Mouse (Mus musculus) frontal cortex, postnatal 36 days (tissue): ENCODE measurements around the gene Tnfaip8l2.
"Not testable (repeated sequence)": the region's sequence is repeated elsewhere in the genome, so short reads cannot be mapped to it uniquely, and the experiment has no call there.

Source experiments
- DNase-seq, 2 experiments: peaks; one replicate each; pipeline ENCODE4 v3.0.0; 2022; ENCODE audit warnings: low spot score in 2 of 2

The Tnfaip8l2 gene

DNA sequence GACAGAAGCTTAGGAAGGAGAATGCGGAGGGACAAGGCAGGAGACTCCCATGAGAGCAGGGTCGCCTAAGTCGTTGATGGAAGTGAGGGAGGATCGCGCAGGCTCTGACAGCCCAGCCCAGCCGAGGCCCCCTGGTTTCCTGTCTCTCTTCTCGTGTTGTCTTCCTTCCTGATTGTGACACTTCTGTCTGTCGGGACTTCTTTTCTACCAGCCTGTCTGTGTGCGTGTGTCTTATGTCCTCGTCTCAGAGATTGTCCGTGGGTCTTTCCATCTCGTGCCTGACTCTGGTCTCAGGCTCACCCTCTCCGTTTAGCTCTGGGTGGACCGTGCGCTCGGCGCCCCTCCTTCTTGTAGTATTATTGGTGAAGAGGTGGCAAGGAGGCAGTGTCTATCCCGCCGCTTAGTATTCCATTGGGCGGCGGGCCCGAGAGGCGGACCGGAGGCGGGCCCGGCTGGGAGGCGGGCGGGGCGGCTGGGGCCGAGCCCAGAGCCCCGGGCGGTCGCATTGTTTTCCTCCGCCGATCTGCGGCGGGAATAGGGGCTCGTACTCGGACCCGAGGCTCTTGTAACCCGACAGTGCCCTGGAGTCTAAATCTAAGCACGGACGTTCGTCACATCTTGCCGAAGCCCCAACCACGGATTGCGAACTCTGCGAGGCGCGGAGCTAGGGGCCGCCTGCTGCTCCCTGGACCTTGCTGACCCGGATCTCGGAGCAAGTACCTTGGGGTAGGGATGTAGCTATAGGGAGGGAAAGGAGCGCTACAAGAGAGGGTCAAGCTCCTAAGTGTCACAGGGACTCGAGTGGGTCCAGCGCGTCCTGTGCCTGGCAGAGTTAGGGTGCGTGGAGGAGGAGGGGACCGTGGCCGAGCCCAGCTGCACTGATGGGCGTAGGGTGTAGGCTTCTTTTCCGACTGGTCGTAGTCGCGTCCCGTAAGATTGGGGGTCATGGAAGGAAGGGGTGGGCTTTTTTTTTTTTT, 18.1 kb upstream of the Tnfaip8l2 start, which contains the start of gene Sema6c:
TSS of gene Sema6c (plus strand) at position 471 of the 977 bp plus-strand sequence.
- peak; percentile 83 to 86 for DNase-seq

- no peak for DNase-seq
These were observed 17.4 kb upstream of the Tnfaip8l2 start for GRCm38 (mm10) chr3:95159511-95159986.

DNA sequence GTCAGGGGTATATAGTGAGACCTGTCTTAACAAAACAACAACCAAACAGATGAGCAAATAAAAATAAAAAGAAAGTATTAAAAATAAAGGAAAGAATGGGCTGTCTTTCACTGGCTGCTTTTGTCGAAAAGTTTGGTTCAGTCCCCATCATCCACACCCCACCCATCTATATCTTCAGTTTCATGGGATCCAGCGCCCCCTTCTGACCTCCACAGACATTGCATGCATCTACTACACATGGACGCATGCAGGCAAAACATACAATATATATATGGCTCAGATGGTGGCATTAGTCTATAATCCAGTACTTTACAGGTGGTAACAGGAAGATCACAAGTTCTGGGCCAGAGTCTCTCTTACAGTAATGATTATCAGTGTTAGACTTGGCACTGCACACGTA, 11.7 kb upstream of the Tnfaip8l2 start:
- peak in 1 of 2 experiments; percentile 24 for DNase-seq

DNA sequence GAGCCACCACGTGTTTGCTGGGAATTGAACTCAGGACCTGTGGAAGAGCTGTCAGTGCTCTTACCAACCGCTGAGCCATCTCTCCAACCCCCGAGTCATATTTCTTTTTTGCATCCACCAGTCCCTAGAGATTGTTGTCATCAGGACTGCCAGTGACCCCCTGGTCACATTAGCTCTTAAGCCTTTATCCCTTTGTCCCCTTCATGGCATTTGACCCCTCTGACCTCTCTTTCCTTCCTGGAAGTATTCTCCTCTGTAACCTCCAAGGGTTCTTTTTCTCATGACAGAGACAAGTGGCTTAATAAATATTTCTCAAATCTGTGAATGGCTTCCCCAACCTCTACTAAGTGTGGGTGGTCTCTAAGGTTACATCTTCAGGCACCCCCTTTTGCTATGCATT, 5.8 kb upstream of the Tnfaip8l2 start:
- no peak for DNase-seq

- peak; percentile 84 to 87 for DNase-seq
These were observed 454 bp upstream of the Tnfaip8l2 start for GRCm38 (mm10) chr3:95142617-95143011.

- no peak for DNase-seq
These were observed 686 bp downstream of the Tnfaip8l2 start for GRCm38 (mm10) chr3:95141474-95141873.

- no peak for DNase-seq
These were observed 1.4 kb downstream of the Tnfaip8l2 start for GRCm38 (mm10) chr3:95140795-95141194.

DNA sequence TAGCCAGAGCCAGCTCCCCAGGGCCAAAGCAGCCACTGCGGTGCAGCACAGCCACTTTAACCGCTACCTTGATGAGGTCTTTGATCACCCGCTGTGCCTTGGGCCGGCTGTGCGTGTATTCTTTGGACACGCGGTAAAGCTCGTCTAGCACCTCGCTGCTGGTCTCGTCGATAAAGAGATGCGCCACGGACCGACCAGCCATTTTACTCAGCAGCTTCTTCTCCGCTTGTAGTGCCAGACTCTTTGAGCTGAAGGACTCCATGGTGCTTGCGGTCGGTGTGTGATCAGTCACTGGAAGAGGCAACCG, 1.9 kb downstream of the Tnfaip8l2 start:
- no peak for DNase-seq

GRCm38 (mm10) chr3:95139586-95140288, 2.4 kb downstream of the Tnfaip8l2 start:
- no peak for DNase-seq

GRCm38 (mm10) chr3:95136336-95136735, 5.8 kb downstream of the Tnfaip8l2 start:
- no peak for DNase-seq

GRCm38 (mm10) chr3:95135433-95136052, 6.6 kb downstream of the Tnfaip8l2 start:
- DNase-seq = no peak

DNA sequence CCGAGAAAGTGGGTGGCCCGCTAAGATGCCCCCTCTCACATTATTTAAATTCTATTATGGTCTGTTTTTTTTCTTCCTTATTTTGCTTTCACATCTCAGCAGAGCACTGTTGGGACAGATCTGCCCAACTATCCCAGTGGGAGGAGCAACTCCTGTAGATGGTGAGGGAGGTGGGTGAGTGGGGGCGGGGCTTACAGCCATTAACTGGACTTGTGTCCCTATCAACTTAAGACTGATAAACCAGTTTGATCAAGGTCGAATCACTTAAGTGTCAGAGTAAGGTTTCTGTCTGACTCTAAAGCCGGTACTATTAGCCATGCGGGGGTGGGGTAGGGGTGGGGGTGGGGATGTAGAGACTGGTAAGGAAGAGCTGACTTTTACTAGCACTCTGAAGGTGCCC, 7.1 kb downstream of the Tnfaip8l2 start:
- DNase-seq = peak in 1 of 2 experiments; percentile 43

- DNase-seq = not testable (repeated sequence)
These were observed 8.0 kb downstream of the Tnfaip8l2 start for GRCm38 (mm10) chr3:95134133-95134532.

- peak; percentile 88 to 95 for DNase-seq
These were observed 8.5 kb downstream of the Tnfaip8l2 start, which contains the start of the genes Scnm1 and Lysmd1 for GRCm38 (mm10) chr3:95133680-95134101. TSS of gene Scnm1 (minus strand) at chr3:95134011. TSS of gene Lysmd1 (plus strand) at chr3:95134088.

- DNase-seq = no peak
These were observed 9.0 kb downstream of the Tnfaip8l2 start for GRCm38 (mm10) chr3:95133176-95133575.

- not testable (repeated sequence) for DNase-seq
These were observed 9.8 kb downstream of the Tnfaip8l2 start for GRCm38 (mm10) chr3:95132389-95132788.

DNA sequence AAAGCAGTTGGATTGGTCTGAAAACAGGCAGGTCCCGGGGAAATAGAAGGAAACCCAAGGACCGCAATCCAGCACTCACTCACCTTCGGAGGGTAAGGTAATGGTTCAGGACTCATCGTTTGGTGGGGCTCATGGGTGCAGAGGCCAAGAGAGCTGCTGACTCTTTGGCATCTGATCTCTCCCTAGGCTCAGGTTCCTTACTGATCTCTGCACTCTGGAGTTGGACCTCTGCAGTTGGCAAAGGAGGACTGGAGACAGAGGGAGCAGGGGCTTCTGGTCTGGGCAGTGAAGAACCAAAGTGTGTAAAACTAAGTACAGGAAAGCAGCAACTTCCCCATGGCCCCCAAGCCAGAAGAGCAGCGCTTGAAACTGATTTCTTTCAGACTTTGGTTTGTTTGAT, 12.1 kb downstream of the Tnfaip8l2 start:
- no peak for DNase-seq

DNA sequence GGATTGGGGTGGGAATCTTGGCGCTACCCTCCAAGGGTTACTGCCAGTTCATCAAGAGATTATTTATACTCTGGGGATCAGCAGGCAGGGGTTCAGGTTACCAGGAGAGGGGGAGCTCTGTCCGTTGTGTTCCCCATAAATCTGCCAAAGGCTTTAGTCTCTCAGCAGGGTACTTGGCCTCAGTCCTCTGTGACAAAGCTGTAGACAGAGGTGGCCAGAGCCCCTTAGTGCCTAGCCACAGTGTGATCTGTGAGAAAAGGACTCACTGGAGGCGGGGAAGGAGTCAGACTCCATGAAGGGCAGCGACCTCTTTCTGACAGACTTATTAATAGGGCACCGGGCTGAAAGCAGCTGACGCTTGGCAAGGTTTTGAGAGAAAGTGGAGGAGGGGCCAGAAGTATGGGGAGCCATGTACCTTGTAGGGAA, 12.9 kb downstream of the Tnfaip8l2 start:
- DNase-seq = no peak

- peak in 1 of 2 experiments; percentile 39 for DNase-seq
These were observed 17.2 kb downstream of the Tnfaip8l2 start for GRCm38 (mm10) chr3:95124972-95125371.

- DNase-seq = no peak
These were observed 17.9 kb downstream of the Tnfaip8l2 start, which contains the start of gene Tmod4 for GRCm38 (mm10) chr3:95124246-95124645. TSS of gene Tmod4 (plus strand) at chr3:95124476.

DNA sequence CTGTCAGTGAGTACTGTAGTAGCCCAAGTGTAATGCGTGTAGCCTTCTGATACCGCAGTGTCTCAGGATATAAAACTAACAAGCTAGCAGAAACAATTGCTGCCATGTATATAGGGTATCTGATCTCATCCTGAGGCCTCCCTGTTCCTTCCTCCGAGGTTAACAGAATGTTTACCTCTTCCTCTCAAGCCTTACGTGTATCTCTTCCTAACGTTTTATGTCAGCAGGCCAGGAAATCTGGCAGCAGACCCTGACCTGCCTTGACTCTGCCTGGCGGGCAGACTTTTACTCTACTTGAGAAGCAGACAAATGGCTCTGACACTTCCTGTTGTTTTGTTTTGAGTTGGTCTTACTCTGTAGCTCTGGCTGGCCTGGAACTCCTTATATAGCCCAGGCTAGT, 20.6 kb downstream of the Tnfaip8l2 start:
- no peak for DNase-seq

GRCm38 (mm10) chr3:95117751-95118150, 24.4 kb downstream of the Tnfaip8l2 start:
- DNase-seq = no peak
